Mouse (Mus musculus): ENCODE data around the gene Ociad1.
"Not testable (repeated sequence)": the region's sequence is repeated elsewhere in the genome, so short reads cannot be mapped to it uniquely, and the experiment has no call there.

The Ociad1 gene

DNA sequence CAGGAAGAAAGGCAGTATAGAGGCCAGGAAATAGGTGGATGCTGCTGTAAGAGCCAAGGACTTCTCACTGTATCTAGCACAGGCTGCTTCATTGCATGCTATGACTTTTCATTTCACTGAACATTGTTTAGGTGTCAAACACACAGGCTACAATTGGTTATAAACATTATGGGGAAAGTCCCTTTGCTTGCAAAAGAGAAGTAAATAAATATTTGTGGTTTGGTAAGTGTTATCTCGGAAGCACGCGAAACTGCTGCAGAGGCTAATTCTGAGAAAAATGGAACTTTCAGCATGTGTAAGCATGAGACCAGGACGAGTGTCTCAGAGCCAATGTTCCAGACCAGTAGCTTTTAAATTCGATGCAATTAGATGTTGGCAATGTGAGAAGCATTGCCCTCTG, 6.0 kb upstream of the Ociad1 start:
- DNase-seq: peak; percentile 1

DNA sequence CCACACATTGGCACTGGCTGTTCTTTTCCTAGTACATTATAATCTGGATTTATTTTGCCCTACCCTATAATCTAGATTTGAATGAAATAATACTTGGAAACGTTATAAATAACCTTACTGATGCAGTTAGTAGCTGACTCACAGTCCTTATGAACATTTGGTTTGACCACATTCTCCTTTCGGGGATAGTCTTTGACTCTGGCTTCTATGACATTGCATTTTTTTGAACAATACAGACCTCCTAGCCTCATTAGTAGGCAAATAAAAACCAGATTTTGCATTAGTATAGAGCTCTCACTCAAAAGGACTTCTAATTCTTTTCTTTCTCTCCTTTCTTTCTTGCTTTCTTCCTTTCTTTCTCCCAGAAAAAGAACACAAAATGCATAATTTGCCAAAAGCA, 2.7 kb upstream of the Ociad1 start:
- DNase-seq: no peak

DNA sequence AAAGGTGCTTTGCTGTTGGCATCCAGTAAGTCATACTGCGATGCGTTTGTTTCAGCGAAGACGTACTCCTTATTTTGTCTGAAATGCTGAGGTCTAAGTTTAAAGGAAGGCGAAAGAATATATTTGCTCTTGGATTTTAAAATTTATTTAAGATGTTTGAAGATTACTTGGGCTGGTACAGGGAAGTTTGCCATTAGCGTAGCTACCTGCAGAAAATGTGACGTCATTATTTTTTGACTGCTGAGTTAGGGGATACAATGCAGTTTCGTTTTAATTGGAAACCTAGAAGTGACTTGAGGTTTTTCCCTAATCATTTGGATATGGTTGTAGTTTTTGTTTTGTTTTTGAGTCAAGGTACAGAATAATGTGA, 859 bp downstream of the Ociad1 start:
- no peak for DNase-seq

DNA sequence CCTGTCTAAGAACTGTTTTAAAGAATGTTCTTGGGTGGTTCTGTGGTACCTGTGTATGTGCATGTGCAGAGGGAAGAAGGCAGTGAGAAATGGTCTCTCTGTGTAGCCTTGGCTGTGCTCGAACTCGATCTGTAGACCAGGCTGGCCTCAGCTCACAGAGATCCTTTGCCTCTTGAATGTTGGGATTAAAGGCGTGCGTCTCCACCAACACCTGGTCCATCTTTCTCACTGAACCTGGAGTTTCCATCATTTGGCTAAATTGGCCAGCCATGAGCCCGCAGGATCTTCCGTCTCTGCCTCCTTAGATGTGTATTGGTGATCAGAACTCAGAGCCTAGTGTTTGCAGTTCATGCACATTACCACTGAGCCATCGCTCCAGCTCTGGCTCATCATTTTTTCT, 2.4 kb downstream of the Ociad1 start:
- DNase-seq: no peak

DNA sequence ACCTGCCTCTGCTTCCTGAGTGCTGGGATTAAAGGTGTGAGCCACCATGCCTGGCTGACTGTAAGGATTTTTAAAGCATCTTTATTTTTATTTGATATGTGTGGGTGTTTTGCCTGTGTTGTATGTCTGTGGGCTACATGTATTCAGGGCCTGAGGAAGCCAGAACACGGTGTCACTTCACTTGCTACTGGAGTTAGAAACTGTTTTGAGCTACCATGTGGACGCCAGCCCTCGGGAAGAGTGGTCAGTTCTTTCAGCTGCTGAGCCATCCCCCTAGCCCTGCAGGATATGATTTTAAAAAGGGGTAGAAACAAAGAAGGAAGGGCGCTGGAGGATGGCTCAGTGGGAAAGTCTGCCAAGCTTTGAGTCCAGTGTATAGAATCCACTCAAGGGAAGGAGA, 3.3 kb downstream of the Ociad1 start:
- DNase-seq: no peak

DNA sequence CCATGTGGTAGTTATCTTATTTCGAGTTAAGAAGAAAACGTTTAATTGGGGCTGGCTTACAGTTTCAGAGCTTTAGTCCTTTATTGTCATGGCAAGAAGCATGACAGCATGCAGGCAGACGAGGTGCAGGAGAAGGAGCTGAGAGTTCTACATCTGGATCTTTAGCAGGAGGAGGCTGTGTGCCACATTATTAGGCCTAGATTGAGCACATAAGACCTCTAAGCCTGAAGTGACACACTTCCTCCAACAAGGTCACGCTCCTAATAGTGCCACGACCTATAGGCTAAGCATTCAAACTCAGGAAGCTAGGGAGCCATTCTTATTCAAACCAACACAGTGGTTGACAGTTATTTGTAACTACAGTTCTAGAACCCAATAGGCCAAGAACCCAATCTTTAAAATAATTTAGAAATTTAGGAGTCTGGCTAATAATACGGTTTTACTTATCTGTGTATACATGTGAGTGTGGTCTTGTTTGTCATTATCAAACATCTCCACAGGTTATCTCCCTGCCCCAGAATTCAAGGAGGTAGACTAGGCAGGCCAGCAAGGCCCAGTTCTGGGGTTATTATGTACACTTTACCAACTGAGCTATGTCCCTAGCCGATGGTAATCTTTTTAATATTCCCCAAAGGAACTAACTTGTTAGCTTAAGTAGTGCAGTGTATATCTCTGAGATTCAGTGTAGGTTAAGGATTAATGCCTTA, 9.2 kb downstream of the Ociad1 start:
- no peak for DNase-seq

DNA sequence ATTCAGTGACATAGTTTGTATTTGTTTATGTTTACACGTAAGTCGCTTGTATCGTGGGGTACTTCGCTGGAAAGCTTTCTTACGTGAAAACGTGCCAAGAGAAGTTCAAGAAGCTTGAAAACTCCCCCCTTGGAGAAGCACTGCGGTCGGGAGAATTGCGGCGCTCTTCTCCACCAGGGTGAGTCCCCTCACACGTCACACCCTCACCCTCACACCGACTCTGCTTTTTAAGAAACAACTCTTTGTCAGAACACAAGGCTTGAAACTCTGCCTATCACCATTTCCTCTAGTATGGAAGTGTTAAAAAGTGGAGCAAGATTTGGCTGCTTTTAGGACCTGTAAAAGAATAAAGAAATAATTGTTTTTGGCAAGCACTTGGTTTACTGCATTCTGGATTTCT, 11.9 kb downstream of the Ociad1 start:
- DNase-seq: no peak

DNA sequence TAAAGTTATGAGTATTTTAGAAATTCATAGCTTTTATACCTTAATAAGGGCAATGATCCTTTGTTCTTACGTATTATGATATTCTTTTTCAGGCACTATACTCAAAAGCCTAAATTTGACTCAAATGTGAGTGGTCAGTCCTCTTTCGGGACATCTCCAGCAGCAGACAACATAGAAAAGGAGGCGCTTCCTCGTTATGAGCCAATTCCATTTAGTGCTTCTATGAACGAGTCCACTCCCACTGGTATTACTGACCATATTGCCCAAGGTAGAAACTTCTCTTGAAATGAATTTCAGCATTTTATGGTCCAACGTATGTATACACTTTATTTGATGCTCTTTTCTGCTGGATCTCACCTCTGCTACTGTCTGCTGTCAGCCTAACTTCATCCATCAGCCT, 13.9 kb downstream of the Ociad1 start:
- no peak for DNase-seq

DNA sequence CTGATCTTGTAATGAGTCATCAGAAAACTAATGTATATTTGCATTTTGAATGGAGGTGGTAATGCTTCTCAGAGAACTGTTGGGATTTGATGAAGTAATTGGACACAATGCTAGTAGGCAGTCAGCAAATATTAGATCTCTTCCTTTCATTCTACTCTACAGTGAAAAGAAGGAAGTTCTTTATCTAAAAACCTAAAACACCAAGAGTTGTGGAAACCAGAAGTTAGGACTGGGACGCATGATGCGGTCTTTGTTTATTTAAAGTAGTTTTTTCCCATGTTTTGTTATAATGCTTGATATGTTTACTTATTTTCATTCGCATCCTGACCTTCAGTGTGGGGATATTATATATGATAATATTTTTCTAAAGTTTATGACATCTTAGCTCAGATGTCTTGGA, 14.7 kb downstream of the Ociad1 start:
- no peak for DNase-seq

DNA sequence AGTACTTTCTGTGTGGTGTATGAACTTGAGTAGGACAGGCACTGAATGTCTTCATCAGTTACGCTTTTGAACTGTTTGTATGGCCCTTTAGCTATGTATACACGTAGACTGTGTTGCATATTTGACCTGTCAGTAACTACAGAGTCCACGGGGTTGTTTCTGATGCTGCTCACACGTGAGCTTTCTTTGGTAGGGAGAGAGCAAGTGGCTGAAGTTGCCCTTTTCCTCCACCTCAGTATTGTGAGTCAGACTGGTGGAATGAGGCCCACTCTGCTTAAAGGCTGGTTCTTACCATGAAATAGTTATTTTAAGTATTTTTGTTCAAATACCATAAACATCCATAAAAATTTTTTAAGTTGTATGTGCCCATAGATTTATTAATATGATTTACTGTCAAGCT, 16.9 kb downstream of the Ociad1 start:
- DNase-seq: no peak

DNA sequence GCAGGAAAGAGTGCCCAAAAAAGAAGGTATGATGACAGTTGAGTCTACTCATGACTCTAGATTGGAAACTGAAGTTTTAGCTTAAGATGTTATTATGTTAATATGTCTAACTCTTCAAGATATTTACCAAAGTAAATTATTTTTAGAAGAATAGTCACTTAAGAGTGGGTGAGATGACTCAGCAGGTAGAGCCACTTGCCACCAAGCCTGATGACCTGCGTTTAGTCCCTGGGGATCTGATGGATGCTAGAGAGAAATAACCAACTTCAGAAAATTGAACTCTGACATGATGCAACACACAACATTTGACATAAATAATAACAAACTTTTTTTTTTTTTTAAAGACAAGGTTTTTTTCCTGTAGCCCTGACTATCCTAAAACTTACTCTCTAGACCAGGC, 17.8 kb downstream of the Ociad1 start:
- no peak for DNase-seq

DNA sequence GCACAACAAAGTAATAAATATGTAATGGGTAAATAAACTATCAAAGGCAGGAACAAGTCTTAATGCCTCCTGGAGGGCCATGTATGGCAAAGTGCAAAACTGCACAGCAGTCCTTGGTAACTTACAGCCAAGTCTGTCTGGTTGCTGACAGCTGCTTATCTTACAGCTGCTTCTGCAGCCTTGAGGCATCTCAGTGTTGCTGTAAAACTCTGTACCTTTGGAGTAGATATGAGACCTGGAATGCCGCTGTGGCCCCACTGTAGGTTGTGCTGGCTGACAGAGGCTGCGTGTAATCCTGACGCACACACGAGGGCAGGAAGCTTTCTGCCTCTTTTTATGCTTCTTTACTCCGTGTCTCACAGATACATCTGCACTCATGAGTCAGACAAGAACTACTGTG, 18.9 kb downstream of the Ociad1 start:
- DNase-seq: no peak

DNA sequence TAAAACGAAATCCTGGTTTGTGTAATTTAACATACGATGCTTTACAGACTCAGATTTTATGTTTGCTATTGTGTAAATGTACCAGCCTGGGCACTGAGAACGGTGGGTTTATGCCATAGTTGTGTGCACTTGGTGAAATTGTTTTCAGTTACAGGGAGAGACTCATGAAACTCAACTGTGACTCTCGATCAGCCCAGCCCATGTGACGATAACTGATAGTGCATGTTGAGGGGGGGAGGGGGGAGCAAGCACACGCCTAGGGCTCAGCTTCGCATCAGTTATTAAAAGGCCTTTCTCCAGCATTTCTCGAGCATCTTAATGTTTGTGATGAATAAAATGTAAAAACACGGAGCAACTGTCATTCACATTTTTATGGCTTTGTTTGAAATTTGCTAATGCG, 21.0 kb downstream of the Ociad1 start:
- no peak for DNase-seq

DNA sequence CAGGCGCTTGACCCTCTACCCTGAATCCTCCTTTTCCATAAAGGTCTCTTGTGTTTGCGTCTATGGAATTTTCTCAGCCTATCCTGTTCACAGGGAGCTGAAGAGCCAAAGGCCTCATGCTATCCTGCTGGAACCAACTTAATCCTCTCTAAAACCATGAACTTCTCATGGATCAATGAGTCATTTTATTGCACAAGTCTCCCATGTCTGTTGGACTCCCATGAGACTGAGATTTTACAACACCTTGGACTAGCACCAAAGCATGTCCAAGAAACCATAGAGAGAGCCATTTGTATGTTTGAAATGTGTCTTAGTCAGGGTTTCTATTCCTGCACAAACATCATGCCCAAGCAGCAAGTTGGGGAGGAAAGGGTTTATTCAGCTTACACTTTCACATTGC, 22.1 kb downstream of the Ociad1 start:
- no peak for DNase-seq

DNA sequence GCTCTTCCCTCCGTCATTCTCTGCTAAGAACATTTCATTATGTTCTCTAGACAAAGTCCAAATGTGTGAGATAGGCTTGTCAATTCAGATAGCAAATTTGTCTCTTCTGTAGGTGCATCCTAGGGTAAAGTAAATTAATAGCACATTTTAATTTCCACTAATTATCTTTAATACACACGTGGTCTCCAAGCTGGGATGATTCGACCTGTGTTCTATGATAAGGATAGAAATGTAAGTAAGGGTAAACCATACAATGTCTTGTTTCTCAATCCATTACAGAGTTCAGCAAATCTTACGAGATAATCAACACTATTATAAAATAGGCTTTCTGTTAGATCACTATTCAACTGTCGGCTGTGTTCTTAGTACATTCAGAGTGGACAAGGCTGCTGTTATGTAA, 26.7 kb downstream of the Ociad1 start:
- DNase-seq: no peak

DNA sequence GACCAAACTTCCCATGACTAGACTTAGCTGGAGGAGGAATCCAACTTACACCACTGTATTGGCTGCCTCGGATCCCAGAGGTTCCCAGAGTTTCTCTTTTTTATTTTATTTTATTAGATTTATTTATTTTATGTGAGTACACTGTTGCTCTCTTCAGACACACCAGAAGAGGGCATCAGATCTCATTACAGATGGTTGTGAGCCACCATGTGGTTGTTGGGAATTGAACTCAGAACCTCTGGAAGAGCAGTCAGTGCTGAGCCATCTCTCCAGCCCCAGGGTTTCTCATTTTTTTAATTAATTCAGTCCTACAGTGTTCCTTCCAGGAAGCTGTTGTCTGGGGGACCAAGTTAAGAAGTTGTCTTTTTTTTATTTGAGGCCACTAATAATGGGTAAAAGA, 30.1 kb downstream of the Ociad1 start:
- not testable (repeated sequence) for DNase-seq

DNA sequence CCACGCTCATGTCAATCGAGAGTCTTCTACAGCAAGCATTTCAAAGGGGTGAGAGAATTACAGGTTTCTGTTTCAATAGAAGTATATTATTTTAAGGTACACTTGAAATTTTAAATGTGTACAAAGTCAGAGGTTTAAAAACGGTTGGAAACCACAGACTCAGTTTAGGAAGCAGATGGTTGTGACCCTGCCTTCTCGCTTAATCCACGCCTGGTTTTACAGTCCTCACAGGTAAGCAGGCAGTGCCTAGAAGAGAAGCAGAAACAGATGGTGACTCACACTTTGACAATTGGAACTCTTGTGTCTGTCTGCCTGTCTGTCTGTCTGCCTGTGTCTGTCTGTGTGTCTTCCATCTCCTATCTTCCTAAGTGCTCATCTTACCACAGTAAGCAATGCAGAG, 31.0 kb downstream of the Ociad1 start:
- no peak for DNase-seq

DNA sequence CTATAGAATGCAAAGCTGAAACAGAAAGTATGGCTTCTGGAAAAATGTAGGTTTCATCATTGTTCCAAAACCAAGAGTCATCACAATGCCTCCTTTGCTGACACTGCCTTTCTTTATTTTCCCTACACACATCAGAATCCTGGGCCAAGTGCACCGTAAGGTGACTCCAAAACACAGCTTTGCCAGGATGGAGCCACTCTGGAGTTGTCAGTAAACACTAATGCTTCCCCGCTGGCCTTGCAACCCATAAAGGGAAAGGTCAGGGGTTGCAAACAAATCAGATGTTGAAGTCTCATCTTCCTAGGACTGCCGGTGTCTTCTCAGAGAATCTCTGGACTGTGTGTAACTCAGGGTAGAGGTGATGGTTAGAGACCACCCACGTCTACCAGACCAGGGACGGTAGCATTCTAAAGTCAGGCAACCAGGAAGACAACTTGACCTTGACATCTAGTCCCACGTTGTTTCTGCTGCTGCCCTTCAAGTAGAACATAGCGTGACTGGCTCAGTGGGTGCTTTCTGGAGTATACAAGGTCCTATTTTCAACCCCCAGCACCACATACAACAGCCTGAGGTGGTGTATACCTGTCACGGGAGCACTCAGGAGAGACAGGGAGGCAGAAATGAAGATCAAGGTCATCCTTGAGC, 32.1 kb downstream of the Ociad1 start:
- no peak for DNase-seq

DNA sequence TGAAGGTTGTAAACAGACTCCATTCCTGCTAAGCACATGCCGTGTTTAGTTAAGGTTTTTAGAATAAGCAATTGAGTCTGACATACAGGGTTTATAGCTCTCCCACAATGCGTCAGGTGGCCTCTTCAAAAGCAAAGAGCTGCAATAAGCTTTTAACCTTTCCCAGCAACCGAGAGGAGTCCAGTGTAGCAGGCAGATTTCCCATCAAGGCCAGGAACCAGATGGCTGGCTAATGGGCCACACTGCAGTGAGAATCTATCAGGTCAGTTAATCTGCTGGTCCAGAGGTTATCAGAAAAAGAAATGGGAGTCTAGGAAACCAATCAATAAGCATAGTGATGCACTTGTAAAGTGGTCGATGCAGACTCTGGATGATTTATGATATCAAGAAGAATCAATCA, 38.4 kb downstream of the Ociad1 start:
- no peak for DNase-seq

DNA sequence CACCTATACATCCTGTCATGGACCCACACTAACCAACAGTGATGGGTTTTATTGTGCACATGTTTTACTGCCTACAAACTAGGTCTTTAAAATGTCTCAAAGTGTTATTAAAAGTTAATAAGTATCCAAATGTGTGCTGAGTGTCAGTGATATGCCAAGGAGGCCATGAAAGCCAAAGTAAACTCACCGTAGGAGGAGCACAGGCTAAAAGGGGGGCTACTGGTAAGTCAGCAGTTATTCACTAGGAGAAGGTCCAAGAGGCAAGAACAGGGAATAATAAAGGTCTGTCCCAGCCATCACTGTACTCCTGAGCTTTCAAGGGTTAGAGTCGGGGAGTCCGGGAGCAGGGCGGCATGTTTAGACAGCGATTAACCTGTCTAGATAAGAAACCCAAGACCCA, 43.9 kb downstream of the Ociad1 start:
- no peak for DNase-seq

DNA sequence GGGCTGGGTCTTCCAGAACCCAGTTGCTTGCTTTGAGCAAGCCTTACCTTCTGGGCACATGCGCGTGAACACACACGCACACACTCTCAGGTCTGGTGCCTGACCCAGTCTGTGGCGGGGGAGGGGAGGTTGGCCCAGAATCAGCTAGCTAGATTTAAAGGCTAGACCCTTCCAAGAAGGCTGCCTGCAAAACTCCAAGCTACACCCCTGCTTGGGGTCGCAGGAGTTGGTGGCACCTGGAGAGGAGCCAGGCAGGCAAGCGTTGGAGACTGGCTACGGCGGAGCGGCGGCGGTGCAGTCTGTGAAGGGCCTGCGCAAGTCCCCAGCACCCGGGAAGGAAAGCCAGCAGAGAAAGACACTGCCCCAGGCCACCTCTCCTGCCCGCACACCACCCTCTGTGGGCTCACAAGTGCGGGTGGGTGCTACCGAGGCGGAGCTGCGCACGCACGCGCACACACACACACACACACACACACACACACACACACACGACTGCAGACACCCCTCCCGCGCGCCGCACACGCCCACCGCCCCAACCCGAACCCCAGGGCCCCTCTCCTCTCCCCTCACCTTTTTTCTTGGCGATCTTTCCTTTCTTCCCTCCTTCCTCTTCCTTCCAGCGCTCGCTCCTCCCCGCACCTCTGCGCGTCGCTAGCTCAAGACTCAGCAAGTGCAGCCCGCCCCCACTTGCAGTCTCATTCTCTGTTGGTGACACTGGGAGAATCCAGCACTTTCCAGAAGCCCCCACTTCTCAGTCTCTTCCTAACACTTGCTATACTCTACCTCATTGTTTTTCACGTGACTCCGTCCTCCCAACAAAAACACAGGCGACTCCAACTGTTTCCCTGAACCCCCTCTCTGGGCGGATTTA, 45.6 kb downstream of the Ociad1 start:
- peak; percentile 56 for DNase-seq

DNA sequence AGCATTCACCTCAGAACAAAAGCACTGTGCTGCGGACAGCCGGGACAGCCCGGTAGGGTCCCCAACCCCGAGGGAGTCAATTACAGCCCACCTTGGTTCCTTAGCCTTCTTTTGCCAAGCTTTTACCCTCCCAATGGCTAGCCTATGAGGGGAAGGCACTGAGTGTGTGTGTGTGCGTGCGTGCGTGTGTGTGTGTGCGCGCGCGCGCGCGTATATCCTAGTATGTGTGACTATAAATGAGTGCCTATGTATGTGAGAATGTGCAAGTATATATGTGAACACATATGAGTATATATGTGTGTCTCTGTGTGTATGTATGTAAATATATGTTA, 46.2 kb downstream of the Ociad1 start:
- peak; percentile 25 for DNase-seq

DNA sequence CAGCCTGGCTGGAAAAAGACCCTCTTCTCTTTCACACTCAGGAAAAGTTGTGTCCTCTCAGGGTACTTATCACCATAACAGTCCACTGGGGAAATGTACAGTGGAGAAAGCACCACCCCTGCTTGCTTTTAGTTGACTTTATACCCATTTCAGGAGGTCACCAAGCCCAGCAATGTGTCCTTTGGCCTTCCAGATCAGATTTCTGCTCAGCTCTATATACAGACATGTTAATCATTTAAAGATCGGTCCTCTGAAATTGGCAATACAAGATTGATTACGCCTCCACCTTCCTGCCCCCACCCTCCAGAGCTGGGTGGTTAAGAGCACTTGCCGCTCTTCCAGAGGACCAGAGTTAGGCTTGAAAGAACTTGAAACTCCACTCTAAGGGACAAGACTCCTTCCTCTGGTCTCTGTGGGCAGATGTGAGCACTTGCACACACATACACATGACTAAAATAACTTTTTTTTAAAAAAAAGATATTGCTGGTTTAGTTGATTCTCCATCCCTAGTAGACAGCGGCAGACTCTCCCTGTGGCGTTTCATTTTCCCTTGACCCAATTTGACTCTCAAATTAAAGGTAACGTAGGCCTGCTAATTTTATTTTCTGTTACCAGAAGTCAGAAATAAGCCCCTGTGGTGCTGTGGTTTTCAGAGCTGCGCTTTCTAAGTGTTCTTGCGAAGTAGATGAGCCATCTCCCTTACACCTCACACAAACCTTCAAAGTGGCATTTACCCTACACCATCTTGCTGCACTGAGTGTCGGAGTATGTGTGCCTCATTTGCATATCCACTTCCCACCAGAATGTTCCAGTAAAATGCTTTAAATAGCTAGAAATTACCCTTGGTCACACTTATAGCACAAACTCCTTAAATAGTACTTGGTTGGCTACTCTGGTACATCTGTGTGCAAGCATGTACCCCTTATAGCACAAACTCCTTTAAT, 47.5 kb downstream of the Ociad1 start:
- no peak for DNase-seq
